ENCODE assay signal across 27 mouse cellular contexts in genomic region chr8:74082866-74083618, GRCm38 (mm10).
"Had no signal": no experiment of that assay in that cellular context is flagged by ENCODE, and none has a peak within 500 bp of the region (broad histone marks: within the 10 kb centered on the region; RNA-seq: fewer than 3 reads in every experiment).

No protein-coding gene starts in this region.

- H3K9ac ChIP-seq: heart, embryonic 13.5 days; heart, embryonic 15.5 days; hindbrain, embryonic 13.5 days; hindbrain, embryonic 15.5 days; kidney, embryonic 15.5 days; liver, embryonic 13.5 days; liver, embryonic 15.5 days had no signal

- H3K4me1 ChIP-seq: heart, embryonic 13.5 days; heart, embryonic 15.5 days; hindbrain, embryonic 13.5 days; hindbrain, embryonic 15.5 days; kidney, embryonic 15.5 days; liver, embryonic 13.5 days; liver, embryonic 15.5 days had no signal

- H3K4me3 ChIP-seq: gastrocnemius, adult 2 months; heart, adult 2 months; heart, embryonic 13.5 days; heart, embryonic 15.5 days; hindbrain, embryonic 13.5 days; hindbrain, embryonic 15.5 days; kidney, embryonic 15.5 days; layer of hippocampus, adult 2 months; left cerebral cortex, adult 2 months; liver, embryonic 13.5 days; liver, embryonic 15.5 days had no signal

- H3K9me3 ChIP-seq: heart, embryonic 15.5 days; hindbrain, embryonic 13.5 days; hindbrain, embryonic 15.5 days; kidney, embryonic 15.5 days; liver, embryonic 13.5 days; liver, embryonic 15.5 days had no signal

- DNase-seq: gastrocnemius, adult 2 months; gastrocnemius, postnatal 10 days; gastrocnemius, postnatal 36 days; heart, adult 11 months; heart, adult 2 months; heart, postnatal 14 days; heart, postnatal 36 days; kidney, adult 11 months; kidney, adult 2 months; kidney, adult 9 months; kidney, postnatal 25 days; kidney, postnatal 4 days; liver; liver, embryonic 13.5 days had no signal

- H3K27me3 ChIP-seq: heart, embryonic 13.5 days; heart, embryonic 15.5 days; hindbrain, embryonic 13.5 days; hindbrain, embryonic 15.5 days; kidney, embryonic 15.5 days; liver, embryonic 13.5 days; liver, embryonic 15.5 days had no signal

- ATAC-seq: hindbrain, postnatal 0 days; intestine, embryonic 16.5 days had no signal

- H3K27ac ChIP-seq: gastrocnemius, adult 2 months; heart, adult 2 months; heart, embryonic 13.5 days; heart, embryonic 15.5 days; hindbrain, embryonic 13.5 days; hindbrain, embryonic 15.5 days; hindbrain, postnatal 0 days; kidney, embryonic 15.5 days; kidney, postnatal 0 days; layer of hippocampus, adult 2 months; left cerebral cortex, adult 2 months; liver, embryonic 13.5 days; liver, embryonic 15.5 days had no signal

- H3K36me3 ChIP-seq: heart, embryonic 13.5 days; heart, embryonic 15.5 days; hindbrain, embryonic 13.5 days; hindbrain, embryonic 15.5 days; kidney, embryonic 15.5 days; liver, embryonic 13.5 days; liver, embryonic 15.5 days had no signal

- H3K4me2 ChIP-seq: heart, embryonic 11.5 days; heart, embryonic 13.5 days; heart, embryonic 15.5 days; hindbrain, embryonic 13.5 days; hindbrain, embryonic 15.5 days; kidney, embryonic 15.5 days; liver, embryonic 11.5 days; liver, embryonic 13.5 days; liver, embryonic 15.5 days had no signal
